Mouse (Mus musculus) spleen, adult 2 months (tissue): ENCODE data around the gene Tsc1.

Experiments
- CTCF ChIP-seq: fragments of 200-500 bp; IDR thresholded peaks from 2 replicates; pipeline ENCODE4 v1.5.1; 2011; ENCODE audit warnings: mild to moderate bottlenecking, inconsistent platforms; ENCODE audit not compliant: insufficient read depth, insufficient read length, insufficient replicate concordance; ENCODE audit errors: extremely low read depth
- POLR2A ChIP-seq: fragments of 200-500 bp; IDR thresholded peaks from 2 replicates; pipeline ENCODE4 v1.6.1; 2011; ENCODE audit warnings: low read depth, low read length, inconsistent platforms

- TF ChIP-seq CTCF: no peak
- no peak for TF ChIP-seq POLR2A
These were observed 27.4 kb upstream of the Tsc1 start for GRCm38 (mm10) chr2:28613599-28613998.
